Mouse (Mus musculus) gonadal fat pad, adult 2 months (tissue): ENCODE results near the gene Cx3cl1. TPM values are rescaled to one million over a fixed set of nuclear protein-coding genes. Genes with fewer than 3 reads are reported as not detected.

ENCODE experiments used
- DNase-seq: peaks from one replicate; pipeline ENCODE4 v3.0.0-alpha.2; 2012; ENCODE audit warnings: low read depth
- polyA plus RNA-seq: library from polyadenylated mRNA; depleted of rRNA; stranded (reverse); fragments of >200 nt; gene quantifications from 2 replicates; pipeline ENCODE4 v1.2.3, GENCODE M21; 2012; rRNA removed

Cx3cl1 gene
- polyA plus RNA-seq: 31.2 and 54.2 TPM in 2 replicates

DNA sequence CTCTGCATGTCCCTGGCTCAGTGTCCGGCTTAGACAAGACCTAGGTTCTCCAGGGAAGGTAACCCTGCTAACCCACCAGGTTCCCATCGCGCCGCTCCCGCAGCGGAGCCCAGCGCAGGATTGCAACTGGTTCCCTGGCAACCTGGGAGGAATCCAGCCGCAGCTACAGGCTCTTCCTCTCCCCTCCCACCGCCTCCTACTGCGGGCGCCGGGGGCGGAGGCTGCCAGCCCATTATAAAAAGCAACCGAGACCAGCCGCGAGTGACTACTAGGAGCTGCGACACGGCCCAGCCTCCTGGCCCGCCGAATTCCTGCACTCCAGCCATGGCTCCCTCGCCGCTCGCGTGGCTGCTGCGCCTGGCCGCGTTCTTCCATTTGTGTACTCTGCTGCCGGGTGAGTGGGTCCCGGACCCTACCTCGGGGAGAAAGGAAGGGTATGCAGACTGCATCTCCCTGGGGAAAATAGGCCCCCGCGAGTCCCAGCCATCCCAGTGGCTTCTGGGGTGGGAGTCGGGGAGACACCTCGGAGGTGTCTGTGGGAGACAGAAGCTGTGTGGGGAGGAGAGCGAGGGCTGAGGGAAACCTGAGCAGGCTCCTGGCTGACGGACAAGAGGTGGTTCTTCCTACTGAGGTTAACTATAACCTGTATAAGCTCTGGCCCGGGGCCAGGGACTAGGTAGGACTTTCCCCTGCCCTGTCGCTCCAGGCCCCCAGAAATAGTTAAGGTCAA is at the start of gene Cx3cl1:
Gene Cx3cl1 (plus strand): TSS at position 69 of the 730 bp plus-strand sequence.
- DNase-seq: no peak

DNA sequence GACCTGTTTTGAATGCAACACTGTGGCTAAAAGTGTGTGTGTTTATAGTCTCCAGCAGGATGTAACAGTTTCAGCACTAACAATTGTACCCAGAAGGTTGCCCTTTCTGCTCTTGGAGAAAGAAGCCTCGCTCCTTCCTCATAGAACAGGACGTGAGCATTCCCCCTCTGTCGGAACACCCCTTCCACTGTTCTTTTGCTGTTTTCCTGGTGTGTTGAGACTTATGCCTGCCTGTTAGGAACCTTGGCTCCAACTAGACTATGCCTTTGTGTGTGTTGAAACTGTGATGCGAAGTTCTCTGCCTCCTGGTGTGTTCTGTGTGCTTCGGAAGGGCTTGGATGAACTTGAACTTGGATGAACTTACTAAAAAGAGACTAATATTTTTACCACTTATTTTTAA is 45.8 kb upstream of the Cx3cl1 start:
- no peak for DNase-seq

DNA sequence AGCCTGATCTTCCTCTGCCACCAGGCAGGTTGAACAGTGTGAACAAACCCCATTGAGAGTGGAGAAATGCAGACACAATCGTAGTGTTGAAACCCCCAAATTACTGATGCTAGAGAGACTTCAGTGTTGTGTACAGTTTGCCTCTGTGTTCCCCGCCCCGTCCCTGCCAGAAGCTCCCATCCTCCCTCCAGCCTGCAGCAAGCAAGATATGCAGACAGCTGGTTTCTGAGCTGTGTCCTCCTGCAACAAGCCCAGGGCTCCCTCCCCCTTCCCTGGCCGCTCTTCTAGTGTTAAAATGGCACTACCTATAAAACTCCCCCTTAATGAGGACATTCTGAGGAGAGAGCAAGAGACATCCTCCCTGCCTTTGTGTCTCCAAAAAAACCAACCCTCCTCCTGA is 42.5 kb upstream of the Cx3cl1 start:
- DNase-seq: no peak

DNA sequence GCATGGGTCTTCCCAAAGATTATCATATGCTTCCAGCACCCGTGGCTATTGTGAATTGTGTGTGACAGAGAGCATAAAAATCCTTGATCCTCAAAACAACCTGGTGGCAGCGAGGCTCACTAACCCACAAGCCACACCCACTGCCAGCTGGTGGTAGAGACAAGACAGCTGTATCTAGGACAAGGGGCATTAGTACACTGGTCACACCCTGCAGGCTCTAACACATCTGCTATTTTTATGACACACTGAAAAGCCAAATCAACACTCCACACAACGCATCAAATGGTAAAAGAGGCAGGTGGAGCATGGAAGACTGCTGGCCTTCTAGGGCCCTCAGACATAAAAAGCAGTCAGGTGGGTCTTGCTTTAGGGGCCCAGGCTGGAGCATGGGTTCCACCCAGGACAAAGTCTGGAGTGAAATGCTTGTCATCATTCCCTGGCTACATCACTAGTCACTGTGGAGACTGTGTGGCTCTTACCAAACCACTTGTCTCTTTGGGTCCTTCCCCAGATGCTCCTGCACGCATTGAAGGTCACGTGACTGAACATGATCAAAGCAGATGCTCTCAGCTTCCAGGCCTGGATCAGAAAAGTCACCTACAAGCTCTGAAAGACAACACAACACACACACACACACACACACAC is 37.9 kb upstream of the Cx3cl1 start:
- no peak for DNase-seq

DNA sequence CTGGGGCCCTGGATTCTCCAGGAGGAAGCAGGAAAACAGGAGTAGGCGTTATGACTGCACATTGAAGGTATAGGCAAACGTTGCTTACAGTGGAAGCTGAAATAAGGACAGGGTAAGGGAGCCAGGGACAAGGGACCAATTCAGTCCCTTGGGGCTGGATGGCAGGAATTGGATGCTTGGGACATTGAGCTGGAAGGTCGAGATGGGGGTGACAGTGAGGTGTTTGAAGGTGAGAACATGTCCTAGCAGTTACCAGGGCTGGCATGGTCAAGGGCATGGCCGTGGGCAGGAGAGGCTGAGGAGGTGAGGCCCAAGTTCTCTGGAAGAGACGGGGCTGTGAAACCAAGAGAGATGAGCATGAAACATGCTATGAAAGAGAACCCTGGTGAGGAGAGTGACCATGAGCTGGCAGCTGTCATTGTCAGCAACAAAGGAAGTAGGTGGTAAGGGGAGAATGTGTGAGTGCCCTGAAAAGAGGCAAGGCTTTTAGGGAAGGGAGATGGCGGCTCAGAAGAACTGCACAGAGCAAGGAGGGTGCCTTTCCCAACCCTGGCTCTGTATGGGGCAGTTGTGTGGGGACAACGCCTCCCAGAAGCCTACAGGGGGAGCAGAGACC is 37.0 kb upstream of the Cx3cl1 start:
- DNase-seq: no peak

DNA sequence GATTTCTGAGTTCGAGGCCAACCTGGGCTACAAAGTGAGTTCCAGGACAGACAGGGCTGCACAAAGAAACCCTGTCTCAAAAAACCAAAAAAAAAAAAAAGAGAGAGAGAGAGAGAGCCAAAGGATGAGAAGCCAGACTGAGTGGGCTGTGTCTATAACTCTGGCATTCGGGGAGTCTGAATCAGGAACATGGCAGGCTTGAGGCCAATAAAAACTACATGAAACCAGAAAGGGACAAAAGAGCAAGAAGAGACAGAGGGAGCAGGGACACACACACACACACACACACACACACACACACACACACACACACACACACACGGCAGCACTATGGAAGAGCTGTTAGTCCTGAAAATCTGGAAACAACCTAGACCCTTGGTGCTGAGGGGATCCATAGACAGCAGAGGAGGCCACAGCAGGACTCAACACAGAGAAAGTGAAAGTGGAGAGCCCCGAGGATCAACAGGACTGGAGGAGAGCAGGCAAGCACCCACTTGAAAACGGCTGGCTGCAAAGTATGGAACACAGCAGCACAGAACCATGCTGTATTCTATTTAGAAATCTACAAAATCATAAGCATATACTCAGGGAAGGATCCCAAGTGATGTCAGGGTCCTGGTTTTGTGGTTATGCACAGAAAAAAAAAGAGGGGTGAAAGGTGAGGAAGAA is 36.2 kb upstream of the Cx3cl1 start:
- no peak for DNase-seq

DNA sequence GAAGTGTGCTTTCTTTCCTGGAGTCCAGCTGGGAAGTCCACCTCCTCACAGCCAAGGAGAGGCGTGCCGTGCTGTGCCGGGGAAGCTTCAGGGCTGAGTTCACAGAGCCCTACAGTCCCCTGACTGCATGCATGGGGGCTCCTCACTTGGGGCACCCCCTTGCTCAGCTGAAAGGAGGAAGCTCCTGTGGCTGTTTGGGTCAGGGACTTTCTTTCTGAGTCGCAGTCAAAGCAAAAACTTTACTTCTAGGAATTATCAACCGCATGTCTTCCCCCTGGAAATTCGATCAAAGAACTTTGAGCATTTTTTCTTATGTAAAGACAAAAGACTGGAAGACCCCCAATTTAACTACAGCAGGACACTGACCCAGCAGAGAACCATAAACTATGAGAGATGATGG is 32.0 kb upstream of the Cx3cl1 start:
- no peak for DNase-seq

DNA sequence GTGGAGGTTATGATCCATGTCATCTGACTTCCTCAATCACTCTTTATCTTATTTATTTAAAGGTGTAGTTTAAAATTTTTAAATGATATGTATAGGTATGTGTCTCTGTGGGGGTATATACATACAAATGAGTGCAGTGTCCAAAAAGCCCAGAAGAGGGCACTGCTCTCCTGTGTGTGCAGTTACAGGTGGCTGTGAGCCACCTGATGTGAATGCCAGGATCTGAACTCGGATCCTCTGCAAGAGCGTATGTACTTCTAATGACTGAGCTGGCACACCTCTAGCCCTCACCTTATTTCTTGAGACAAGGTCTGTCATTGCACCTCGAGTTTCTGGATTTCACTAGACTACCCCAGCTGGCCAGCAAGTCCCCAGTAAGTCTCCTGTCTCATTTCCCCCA is 31.2 kb upstream of the Cx3cl1 start:
- no peak for DNase-seq

DNA sequence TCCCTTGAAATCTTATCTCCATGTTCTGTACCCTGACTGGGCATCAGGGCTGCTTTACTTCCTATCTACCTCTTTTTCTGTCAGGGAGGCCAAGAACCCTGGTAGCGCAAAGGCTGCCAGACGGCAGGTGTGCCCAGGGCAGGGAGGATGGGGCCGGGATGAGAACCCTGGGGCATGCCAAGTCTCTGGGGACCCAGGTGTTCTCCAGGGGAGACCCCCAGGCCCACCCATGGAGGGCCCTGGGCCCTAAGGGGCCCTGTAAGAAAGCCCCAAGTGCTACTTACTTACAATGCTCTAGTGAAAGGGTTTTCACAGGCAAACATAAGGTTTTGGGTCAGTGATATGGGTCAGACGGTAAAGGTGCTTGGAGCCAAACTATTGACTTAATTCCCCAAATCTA is 30.1 kb upstream of the Cx3cl1 start:
- DNase-seq: no peak

DNA sequence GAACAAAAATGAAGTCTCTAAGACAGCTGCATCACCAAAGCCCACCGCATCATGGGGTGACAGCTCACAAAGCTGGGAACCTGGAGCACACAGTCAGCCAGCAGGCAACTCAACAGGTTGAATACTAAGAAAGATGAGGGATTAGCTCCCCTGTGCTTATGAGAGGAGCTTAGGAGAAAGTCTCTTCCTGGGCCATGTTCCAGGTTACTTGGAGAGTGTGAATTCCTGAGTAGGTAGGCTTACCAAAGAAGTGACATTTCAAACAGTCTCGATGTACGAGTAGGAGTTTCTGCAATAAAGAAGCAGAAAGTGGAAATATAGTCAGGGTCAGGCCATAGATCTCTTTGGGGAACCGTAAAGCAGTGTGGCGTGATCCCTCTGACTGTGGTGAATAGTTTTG is 27.3 kb upstream of the Cx3cl1 start:
- no peak for DNase-seq

DNA sequence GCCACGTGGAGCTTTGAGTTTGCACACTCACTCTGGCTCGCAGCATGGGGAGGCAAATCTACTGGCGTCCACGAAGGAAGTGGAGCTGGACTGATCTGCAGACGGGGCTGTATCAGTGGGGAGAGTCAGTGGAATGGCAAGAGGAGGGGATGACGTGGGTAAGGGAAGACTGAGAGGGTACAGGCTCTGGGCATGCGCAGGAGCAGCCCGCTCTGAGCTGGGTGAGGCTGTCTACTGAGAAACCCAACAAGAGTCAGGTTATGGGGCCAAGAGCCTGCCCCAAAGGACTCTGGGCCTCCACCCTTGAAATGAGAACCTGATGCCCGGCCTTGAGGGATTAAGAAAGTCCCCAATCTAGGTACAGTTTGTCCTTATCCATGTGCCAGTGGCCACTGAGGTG is 26.8 kb upstream of the Cx3cl1 start:
- DNase-seq: no peak

DNA sequence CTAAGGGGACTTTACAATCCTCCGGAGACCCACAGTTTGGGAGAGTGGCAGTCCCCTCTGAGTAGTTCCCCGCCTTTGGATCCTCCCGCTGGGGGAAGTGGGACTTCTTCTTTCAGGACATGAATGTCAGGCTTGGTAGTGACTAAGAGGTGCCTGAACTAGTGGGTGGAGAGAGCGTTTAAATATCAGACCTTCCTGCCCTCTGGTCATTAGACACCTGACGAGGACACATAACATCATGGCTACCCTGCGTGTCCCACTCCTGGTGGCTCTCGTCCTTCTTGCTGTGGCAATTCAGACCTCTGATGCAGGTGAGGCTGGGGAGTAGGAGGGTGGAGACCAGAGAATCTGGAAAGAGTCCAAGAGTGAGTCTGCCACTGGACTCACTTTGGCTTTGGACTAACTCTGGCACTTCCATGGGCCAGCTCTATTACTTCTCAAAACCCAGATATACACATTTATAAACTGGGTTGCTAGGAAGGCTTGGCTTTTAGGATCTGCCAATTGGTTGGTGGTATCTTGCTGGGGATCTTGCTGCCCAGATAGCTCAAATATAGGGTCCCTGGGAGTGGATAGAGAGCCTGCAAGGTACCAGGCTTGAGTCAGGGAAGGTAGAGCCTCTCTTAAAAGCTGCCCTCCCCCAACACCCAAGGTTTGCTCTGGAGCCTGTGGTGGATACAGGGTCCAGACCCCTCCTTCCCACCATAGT is 26.2 kb upstream of the Cx3cl1 start, which contains the start of gene Ccl22:
Gene Ccl22 (plus strand): TSS at position 115 of the 709 bp plus-strand sequence.
- DNase-seq: no peak

DNA sequence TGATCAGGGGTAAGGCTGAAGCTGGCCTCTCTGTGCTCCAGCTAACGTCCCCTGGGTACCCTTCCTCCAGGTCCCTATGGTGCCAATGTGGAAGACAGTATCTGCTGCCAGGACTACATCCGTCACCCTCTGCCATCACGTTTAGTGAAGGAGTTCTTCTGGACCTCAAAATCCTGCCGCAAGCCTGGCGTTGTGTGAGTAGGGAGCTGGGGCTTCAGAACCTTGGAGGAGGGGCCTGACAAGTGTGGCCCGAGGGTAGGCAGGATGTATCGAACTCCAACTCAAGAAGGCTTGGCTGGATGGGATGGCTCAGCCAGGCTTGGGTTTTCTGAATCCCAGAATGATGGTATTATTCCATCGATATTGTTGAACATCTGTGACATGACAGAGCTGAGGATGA is 25.0 kb upstream of the Cx3cl1 start:
- DNase-seq: no peak

DNA sequence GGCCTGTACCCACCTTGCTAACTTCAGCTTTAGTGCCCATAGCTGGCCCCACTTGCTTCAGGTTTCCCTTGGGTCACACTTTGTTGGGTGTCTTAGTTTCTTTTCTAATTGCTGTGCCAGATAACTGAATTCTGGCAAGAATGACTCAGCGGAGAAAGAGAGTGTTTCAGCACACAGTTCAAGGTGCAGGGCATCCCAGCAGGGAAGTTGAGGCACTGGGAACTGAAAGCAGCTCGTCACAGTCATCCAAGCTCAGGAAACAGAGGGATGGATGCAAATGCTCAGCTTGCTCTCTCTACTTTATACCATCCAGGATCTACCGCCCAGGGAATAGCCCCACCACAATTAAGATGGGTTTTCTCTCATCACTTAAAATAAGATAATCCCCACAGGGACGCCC is 23.4 kb upstream of the Cx3cl1 start:
- no peak for DNase-seq

DNA sequence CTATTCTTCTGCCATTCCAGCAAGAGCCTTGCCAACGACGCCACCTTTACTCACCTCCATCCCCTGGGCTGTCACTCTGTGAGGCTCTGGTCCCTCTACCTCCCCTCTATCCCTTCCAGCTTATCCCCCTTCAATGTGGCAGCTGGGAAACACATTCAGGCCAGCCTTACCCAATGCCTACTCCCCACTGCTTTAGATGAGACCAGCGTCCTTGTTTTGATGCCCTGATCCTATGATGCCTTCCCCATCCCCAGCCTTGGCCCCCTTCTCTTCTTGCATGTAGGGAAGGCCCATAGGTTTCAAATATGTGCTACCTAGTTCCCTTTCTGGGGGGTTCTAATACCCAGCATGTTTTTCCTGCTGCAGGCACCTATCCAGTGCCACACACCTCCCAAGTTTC is 21.9 kb upstream of the Cx3cl1 start:
- no peak for DNase-seq

DNA sequence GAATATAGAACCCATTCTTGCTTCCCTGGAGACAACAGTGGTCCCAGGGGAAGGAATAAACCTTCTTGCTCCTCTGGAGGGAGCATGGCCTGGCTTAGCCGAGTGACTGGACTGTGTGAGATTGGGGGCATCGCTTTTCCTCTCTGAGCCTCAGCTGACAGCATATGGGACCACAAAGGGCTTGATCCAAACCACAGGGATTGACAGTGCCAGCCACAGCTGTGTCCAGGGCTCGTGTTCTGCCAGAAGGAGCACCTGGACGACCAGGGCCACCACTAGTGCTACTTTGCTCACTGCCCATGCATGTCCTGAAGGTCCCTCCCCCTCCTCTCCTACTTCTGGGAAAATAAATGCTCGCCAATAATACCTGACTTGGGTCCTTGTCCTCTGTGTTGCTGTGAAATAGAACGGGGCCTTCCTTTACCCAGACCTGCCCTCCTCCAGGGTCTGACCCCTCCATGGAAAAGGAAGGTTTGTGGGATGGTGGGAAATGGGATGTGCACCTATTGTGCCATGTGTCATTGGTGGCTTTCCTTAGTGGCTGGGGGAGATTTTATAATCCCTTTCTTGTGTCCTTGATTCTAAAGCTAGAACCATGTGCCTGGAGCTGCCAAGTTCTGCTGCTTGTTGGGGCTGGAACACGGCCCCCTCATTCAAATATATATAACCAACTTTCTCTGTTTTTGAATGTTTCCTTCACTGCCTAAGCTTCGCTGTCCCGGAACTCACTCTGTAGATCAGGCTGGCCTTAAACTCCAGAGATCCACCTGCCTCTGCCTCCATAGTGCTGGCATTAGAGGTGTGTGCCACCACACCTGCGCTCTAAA is 20.6 kb upstream of the Cx3cl1 start:
- no peak for DNase-seq

DNA sequence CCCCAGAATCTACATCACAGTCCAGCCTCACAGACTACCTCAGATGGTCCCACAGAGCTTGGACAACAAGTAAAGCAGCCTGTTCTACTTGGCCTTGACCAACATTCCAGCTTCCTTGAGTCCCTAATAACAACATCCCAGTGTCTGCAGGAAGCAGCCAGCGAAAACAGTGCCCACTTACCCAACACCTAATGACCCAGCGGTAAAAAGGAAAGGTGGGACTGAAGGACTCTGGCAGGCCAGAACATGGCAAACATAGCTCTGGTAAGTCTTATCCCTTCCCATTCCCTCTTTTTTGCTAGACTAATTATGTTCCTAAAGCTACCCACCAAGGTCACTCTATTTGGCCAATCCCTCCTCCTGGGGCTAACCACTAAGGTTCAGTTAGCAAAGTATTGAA is 17.8 kb upstream of the Cx3cl1 start:
- DNase-seq: no peak

DNA sequence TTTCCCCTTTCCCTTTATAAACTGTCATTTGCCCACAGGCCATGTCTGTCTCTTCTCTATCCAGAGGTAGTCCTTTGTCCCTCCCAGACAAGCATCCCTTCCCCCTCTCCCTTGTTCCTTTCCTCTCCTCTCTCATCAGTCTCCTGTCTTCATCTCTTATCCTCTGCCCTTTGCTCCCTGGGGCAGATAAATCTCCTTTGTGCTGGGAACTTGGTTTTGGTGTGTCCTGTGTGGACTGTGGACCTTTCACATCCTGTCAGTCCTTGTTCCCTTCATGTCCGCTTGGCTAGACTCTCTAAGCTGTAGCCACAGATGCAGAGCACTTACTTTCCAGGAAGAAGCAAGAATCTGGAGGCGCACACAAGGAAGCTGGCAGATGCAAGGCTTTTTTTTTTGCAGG is 17.3 kb upstream of the Cx3cl1 start:
- no peak for DNase-seq

DNA sequence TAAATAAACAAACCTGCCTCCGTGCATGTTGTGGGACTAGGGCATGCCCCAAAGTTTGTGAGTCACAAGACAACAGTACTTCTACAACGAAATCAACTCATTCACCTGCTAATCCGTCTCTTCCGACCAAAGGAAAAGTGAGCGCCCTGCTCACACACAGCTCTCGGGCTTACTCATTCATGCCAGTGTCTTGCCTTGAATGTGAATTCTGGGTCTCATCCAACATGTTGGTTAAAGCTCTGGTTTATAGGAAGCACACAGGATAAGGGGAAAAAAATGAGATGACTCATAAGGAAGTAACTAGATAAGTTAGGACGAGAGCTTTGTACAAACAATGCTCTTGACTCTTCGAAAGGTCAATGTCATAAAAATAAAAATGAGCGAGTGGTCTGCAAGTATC is 4.8 kb upstream of the Cx3cl1 start:
- no peak for DNase-seq

DNA sequence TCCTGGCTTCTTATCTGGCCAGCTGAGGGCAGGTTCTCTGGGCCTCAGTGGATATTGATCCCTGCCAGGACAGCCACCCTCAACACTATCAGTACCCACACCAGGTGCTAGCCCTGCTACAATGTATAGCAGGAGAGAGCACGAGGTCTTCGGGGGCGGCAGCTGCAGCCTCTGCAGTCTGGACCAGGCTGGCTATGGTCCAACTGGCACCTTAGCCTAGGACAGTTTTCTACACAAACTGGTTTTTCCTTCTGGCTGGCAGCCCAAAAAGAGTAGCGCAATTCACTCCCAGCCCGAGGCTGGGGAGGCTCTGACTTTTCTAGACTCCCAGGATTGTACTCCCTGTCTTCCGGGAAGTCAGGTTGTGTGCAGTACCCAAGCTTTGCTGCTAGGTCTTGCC is 864 bp upstream of the Cx3cl1 start:
- no peak for DNase-seq

DNA sequence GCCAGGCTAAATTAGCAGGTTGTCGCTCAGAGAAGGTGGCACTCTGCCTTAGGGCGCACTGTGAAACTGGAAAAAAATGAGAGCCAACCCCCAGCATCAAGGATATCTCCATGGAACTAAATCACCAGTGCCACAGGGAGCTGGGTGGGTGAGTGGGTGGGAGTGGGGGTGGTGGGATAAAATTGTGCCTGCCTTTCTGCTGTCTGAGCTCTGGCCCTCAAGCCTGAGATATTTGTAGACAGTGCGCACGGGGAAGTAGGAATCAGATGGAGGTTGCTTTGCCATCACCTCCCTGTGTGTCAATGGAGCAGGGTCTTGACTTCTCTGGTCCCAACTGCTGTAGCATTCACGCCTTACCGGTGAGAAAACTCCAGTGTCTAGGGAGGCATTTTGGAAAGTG is 1.2 kb downstream of the Cx3cl1 start:
- no peak for DNase-seq
